Mouse (Mus musculus) layer of hippocampus, postnatal 14 days (tissue): ENCODE measurements around the gene Dnase1l1. TPM values are rescaled to one million over a fixed set of nuclear protein-coding genes. Genes with fewer than 3 reads are reported as not detected.

Experiments used
- DNase-seq, 2 experiments: peaks; one replicate each; pipeline ENCODE4 v3.0.0; 2021 to 2022; ENCODE audit warnings: low spot score in 2 of 2, mixed read lengths in 1 of 2
- total RNA-seq, 2 experiments: library from RNA; stranded (reverse); gene quantifications; 2 replicates each; pipeline ENCODE4 v1.2.3; 2021

The Dnase1l1 gene
- total RNA-seq, 2 experiments from 2014 or later = 2.0 to 2.2 TPM

- DNase-seq = peak; percentile 87 to 94
These were observed 11.9 kb downstream of the Dnase1l1 start, which contains the start of gene Rpl10 for GRCm38 (mm10) chrX:74270062-74270901. Gene Rpl10 (plus strand): TSS chrX:74270812.

GRCm38 (mm10) chrX:74269736-74270061 lies 12.4 kb downstream of the Dnase1l1 start:
- DNase-seq = no peak

- DNase-seq = no peak
These were observed 24.4 kb downstream of the Dnase1l1 start for GRCm38 (mm10) chrX:74257746-74258145.

- DNase-seq = no peak
These were observed 27.1 kb downstream of the Dnase1l1 start for GRCm38 (mm10) chrX:74254888-74255565.

GRCm38 (mm10) chrX:74254153-74254887 lies 27.8 kb downstream of the Dnase1l1 start, which contains the start of gene Emd:
Gene Emd (plus strand): TSS chrX:74254687.
- peak; percentile 76 to 91 for DNase-seq

GRCm38 (mm10) chrX:74249615-74250014 lies 32.5 kb downstream of the Dnase1l1 start, which contains the start of gene Flna:
Gene Flna (minus strand): TSS chrX:74249820.
- peak; percentile 31 to 47 for DNase-seq

- DNase-seq = peak; percentile 34 to 54
These were observed 33.5 kb downstream of the Dnase1l1 start for GRCm38 (mm10) chrX:74248651-74249050.

- peak in 1 of 2 experiments; percentile 23 for DNase-seq
These were observed 35.4 kb downstream of the Dnase1l1 start for GRCm38 (mm10) chrX:74246693-74247092.

GRCm38 (mm10) chrX:74246213-74246681 lies 35.9 kb downstream of the Dnase1l1 start:
- peak; percentile 76 to 90 for DNase-seq

- peak; percentile 50 to 55 for DNase-seq
These were observed 36.5 kb downstream of the Dnase1l1 start for GRCm38 (mm10) chrX:74245687-74246086.

- no peak for DNase-seq
These were observed 37.0 kb downstream of the Dnase1l1 start for GRCm38 (mm10) chrX:74245107-74245506.

GRCm38 (mm10) chrX:74244614-74245083 lies 37.5 kb downstream of the Dnase1l1 start:
- peak in 1 of 2 experiments; percentile 22 for DNase-seq

- no peak for DNase-seq
These were observed 38.3 kb downstream of the Dnase1l1 start for GRCm38 (mm10) chrX:74243807-74244206.

- no peak for DNase-seq
These were observed 38.7 kb downstream of the Dnase1l1 start for GRCm38 (mm10) chrX:74243396-74243795.

GRCm38 (mm10) chrX:74240332-74240731 lies 41.8 kb downstream of the Dnase1l1 start:
- no peak for DNase-seq

GRCm38 (mm10) chrX:74233196-74233595 lies 48.9 kb downstream of the Dnase1l1 start:
- DNase-seq = no peak

GRCm38 (mm10) chrX:74230038-74230437 lies 52.1 kb downstream of the Dnase1l1 start:
- no peak for DNase-seq
